Mouse (Mus musculus) adrenal gland, adult 8-10 months (tissue): ENCODE measurements around the gene Trip10. TPM values are rescaled to one million over a fixed set of nuclear protein-coding genes. Genes with fewer than 3 reads are reported as not detected.
"Not testable (repeated sequence)": the region's sequence is repeated elsewhere in the genome, so short reads cannot be mapped to it uniquely, and the experiment has no call there.

ENCODE experiments used
- DNase-seq: peaks from one replicate; pipeline ENCODE4 v3.0.0; 2022
- total RNA-seq, 4 experiments: library from RNA; stranded (reverse); gene quantifications; 2 replicates each; pipeline ENCODE4 v1.2.4; 2022

Trip10 gene
- total RNA-seq, 4 experiments from 2014 or later, result 57.1 to 89.6 (median 72.8) TPM

GRCm38 (mm10) chr17:57264972-57265945 is 16.0 kb downstream of the Trip10 start:
- DNase-seq, result peak; percentile 88

DNA sequence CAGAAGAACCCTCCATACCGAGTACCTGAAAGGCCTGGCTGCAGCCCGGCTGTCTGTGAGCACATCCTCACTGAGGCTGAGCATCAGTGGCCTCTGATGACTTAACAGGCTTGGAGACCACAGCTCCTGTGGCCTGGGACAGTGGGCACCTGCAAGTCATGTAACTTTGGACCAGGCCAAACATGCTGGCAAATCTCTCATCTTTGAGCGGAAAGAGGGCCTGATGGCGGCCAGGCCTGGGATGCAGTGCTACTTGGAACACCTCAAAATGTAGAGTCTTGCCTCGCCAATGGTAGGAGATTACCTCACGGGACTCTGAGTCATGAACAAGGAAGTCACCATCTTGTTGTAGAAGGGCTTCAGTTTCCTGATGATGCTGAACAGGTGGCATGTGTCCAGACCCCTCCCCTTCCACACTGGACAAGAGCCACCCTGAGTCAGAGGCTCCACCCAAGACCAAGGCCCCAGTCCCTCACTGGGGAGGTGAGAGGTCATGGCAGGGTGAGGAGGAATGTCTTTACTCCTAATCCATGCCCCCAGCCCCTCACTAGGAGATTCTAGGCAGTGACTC is 18.4 kb downstream of the Trip10 start:
- no peak for DNase-seq

DNA sequence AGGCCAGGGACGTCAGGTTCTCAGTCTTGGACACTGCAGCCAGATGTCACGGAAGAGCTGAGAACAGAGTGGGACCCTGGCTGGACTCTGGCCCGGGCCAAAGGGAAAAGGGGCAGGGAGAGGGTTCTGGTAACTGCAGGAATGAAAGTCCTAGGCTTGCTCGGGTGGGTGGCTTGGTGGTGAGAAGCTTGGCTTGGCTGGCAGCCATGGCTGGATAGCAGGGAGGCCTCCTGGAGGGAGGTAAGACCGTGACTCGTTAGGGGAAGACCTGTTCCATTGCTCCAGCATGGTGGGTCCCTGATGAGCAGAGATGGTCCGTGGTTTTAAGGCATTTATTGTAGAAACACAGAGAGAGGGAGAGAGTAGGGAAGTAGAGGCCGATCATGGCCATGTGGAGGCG is 22.0 kb downstream of the Trip10 start:
- DNase-seq, result no peak

- DNase-seq, result no peak
These were observed 24.6 kb downstream of the Trip10 start for GRCm38 (mm10) chr17:57273846-57274245.

DNA sequence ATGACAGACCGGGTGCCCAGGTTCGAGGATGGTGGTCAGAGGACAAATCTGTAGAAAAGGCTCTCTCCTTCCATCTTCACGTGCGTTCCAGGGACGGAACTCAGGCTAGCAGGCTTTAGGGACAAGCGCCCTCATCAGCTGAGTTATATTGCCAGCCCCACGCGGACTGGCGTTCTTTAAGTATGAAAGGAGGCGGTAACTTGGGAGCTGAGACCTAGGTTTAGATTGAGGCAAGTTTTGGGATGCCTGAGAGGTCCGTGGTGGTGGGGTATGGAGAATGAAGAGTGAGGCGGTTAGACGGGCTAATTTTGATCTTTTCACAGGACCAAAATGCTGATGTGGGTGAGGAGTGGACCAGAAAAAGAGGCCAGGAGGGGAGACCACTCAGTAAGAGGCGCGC is 25.4 kb downstream of the Trip10 start:
- no peak for DNase-seq

GRCm38 (mm10) chr17:57275111-57275996 is 26.1 kb downstream of the Trip10 start:
- DNase-seq, result peak; percentile 89

DNA sequence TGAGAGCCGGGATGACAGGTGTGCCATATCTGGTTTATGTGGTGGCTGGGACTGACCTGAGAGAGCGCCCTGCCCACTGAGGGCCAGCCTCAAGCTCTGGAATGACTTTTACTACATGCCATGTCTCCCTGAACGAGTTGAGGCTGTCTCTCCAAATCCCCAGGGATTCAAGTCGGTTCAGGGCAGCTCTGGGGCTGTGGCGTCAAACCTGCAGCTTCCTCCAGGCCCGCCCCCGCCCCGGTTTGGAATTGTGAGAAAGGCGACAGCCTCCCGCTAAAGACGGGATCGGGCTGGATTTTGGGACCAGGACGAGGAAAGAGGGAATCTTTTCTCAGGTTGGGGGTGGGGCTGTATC is 26.7 kb downstream of the Trip10 start:
- DNase-seq, result no peak

GRCm38 (mm10) chr17:57276634-57277121 is 27.4 kb downstream of the Trip10 start:
- peak; percentile 65 for DNase-seq

DNA sequence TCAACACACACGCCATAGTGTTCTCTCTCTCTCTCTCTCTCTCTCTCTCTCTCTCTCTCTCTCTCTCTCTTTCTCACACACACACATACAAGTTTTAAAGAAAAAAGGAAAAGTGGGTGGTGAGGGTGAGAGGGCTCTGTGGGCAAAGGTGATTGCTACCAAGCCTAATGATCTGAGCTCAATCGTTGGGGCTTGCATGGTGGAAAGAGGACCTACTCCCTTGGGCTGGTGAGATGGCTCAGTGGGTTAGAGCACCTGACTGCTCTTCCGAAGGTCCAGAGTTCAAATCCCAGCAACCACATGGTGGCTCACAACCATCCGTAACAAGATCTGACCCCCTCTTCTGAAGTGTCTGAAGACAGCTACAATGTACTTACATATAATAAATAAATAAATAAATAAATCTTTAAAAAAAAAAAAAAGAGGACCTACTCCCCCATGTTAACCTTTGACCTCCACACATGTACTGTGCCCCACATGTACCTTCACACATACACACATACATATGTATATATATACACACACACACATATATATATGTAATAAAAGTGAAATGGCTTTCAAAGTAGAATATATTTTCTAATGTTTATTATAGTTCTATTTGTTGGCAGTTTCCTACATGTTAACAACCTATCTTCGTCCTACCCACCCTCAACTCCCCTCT is 28.5 kb downstream of the Trip10 start:
- not testable (repeated sequence) for DNase-seq

GRCm38 (mm10) chr17:57278537-57278936 is 29.3 kb downstream of the Trip10 start:
- no peak for DNase-seq

DNA sequence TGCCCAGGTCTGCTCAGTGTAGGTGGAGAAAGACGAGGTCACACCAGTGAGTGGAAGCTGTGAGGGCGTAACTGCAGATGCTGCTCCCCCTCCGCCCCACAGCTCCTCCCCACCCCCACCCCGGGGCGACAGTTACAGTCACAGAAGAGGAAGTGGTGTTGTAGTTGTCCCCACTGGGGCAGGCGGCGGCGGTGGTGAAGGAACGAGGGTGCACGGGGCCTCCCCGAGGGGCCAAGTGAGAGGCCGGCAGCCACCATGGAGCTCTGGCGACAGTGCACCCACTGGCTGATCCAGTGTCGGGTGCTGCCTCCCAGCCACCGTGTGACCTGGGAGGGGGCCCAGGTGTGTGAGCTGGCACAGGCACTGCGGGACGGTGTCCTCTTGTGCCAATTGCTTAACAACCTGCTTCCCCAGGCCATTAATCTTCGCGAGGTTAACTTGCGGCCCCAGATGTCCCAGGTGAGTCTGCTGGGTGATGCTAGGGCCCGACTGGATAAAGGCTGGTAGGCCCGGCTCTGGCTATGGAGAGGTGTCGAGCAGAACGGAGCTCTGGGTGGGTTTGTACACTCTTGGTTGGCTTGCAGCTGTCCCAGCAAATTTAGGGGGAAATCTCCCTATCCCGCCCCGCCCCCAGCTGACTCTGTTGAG is 29.8 kb downstream of the Trip10 start, which contains the start of gene Vav1:
Gene Vav1, plus strand, starts transcription at position 158 of the 648 bp plus-strand sequence.
- no peak for DNase-seq

DNA sequence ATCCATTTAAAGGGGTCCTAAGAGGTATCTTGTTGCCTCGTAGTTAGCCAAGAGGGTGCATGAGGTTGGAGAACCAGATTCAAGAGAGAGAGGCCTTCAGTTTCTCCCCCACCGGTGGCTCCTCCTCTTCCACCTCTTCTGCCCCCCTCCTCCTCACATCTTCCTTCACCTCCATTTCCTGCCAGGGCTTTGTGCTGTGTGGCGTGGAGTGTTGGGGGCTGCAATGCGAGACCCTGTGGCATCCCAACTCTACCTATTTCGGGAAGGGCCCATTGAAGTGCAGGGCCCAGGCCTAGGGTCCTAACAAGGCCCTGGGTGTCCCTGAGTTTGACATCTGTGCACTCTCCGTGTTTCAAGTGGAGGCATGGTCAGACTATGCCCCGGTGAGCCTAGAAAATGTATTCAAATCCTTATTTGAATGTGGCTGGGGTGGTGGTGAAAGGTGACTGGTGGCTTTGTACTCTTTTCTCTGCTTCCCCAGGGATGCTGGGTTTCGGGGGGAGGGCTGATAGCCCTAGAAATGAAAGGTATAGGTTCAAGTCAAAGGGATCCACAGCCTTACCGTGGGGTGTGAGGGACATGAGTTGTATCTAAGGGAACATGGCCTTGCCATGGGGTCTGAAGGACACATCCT is 30.5 kb downstream of the Trip10 start:
- no peak for DNase-seq

DNA sequence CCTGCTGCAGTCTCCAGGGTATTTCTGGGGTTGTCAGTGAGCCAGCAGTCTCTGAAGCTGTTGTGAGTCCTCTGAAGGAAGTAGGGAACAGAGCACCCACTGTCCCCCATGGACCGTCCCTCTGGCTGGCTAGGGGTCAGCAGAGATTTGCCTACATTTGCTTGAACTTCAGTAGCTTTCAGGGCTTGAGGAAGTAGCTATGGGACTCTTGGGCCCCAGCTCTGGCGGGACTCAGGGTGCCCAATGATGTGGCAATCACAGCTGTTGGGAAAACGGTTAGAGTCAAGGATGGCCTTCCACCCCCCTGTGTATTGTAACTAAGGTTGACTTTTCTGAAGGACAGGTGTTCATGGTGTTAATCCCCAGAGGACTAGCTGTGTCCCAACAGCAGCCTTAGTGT is 31.2 kb downstream of the Trip10 start:
- DNase-seq, result no peak

GRCm38 (mm10) chr17:57283906-57284305 is 34.7 kb downstream of the Trip10 start:
- no peak for DNase-seq

DNA sequence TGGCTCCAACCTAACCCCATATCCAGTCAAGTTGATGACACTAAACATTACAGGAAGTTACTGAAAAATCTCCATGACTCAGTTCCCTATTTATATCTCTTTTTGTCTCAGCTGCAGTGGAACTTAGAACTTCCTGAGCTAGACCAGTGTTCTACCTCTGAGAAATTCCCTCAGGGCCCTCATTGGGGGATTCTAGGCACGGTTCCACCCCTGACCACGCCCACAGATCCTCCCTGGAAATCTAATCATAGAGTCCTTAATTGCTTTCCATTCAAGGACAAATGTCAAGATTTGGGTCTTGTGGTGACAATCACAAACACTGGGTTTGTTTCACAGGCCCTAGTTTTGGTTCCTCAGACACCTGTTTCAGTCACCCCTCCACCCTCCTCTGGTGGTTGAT is 35.8 kb downstream of the Trip10 start:
- no peak for DNase-seq

- DNase-seq, result no peak
These were observed 37.6 kb downstream of the Trip10 start for GRCm38 (mm10) chr17:57286718-57287355.

- no peak for DNase-seq
These were observed 40.0 kb downstream of the Trip10 start for GRCm38 (mm10) chr17:57289252-57289651.

DNA sequence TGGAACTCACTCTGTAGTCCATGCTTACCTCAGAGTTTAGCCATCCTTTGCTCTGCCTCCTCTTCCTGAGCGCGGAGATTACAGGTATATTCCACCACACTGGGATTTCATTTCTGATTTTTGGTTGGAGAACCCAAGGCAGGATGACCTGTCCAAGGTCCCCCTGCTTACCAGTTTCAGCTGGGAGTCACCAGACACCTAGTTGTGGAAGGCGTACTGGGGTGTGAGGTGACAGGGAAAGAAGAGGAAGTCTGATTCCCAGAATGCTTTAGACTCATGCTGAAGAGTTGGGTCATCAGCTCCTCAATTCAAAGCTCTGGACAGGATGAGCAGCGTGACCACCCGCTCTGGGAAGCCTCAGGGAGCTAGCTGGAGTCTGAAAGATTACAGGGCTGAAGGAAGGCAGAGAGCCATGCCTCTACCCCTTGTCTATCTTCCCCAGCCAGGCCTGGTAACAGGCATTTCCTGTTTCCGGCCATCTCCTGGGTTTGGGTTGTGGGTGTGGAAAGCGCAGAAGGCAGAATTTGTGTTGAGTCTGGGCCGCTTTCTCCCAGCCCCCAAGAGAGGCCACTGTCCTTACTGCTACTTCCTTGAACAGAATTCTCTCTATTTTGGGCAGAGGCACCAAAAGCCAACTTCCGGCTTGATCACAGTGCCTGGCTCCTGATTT is 40.9 kb downstream of the Trip10 start:
- no peak for DNase-seq

- no peak for DNase-seq
These were observed 41.4 kb downstream of the Trip10 start for GRCm38 (mm10) chr17:57290671-57291055.

DNA sequence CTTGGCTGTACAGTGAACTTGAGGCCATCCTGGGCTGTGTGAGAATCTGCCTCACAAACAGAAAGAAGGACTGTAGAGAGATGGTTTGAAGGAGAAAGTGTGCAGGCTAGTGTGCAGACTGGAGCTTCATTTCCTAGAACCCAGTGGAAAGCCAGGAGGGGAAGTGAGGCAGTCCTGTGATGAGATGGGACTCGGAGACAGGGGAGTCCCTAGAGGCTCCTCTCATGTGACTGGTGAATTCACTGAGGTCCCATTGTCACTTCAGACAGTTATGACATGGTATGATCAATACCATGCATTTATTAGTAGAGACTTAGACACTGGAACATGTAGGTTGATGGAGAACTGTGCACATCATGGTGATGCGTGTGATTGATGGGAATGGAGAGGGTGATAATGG is 43.0 kb downstream of the Trip10 start:
- DNase-seq, result no peak
